ENCODE assay signal across 8 mouse cellular contexts in genomic region chr2:9464818-9465217, GRCm38 (mm10).
DNase-seq lines count a peak whose midpoint lies in the region; ATAC-seq lines count a peak whose summit lies in the region.

No protein-coding gene starts in this region.

- no peak overlapping the region for H3K27ac ChIP-seq in hindbrain, embryonic 16.5 days (ENCODE audit: low read depth, low read length)

- no peaks in the 10 kb centered on the region for H3K36me3 ChIP-seq in hindbrain, embryonic 16.5 days (ENCODE audit: control insufficient read depth, insufficient read depth, low read length)

- peak; percentile 4 for DNase-seq in embryo, embryonic 10 days (ENCODE audit: low spot score)
- no peak for DNase-seq in embryo, embryonic 9.5 days (ENCODE audit: extremely low spot score)
- DNase-seq in left cerebral cortex, adult 18-20 months (ENCODE audit: low spot score in 2 of 2), result peak; percentile 12 to 33
- DNase-seq in left cerebral cortex, postnatal 4 days, result no peak
- DNase-seq in right cerebral cortex, postnatal 14 days, result peak; percentile 3
- no peak for DNase-seq in heart, adult 9 months (ENCODE audit: low spot score in 2 of 2)

- peak; percentile 75 for ATAC-seq in hindbrain, embryonic 16.5 days
- ATAC-seq in cerebellum, adult (ENCODE audit: insufficient number of reproducible peaks, low FRiP score, low TSS enrichment), result no peak

- no peak overlapping the region for H3K4me3 ChIP-seq in hindbrain, embryonic 16.5 days (ENCODE audit: low read length)

- intact Hi-C loops in left cerebral cortex, postnatal 4 days (cut with DNase I), result no loop called here

- 52% methylated on average over 5 of the region's 5 CpGs for WGBS in hindbrain, embryonic 16.5 days

- no peaks in the 10 kb centered on the region for H3K9me3 ChIP-seq in hindbrain, embryonic 16.5 days (ENCODE audit: control insufficient read depth, low read length)

- no peaks in the 10 kb centered on the region for H3K4me1 ChIP-seq in hindbrain, embryonic 16.5 days (ENCODE audit: control insufficient read depth, insufficient read depth, low read depth, low read length)

- no peak overlapping the region for H3K4me2 ChIP-seq in hindbrain, embryonic 16.5 days (ENCODE audit: low read length)

- no peak overlapping the region for H3K9ac ChIP-seq in hindbrain, embryonic 16.5 days (ENCODE audit: low read depth, low read length)

- H3K27me3 ChIP-seq in hindbrain, embryonic 16.5 days (replicated peaks; ENCODE audit: control insufficient read depth, insufficient read depth, low read length), result no peaks in the 10 kb centered on the region

Comparison
In these comparisons a context has a peak if more than half of its experiments do, and no peak if none do; other contexts are left out.
1. DNase-seq: peak in embryo, embryonic 10 days (single experiment), left cerebral cortex, adult 18-20 months (2 of 2) and right cerebral cortex, postnatal 14 days (single experiment); none in embryo, embryonic 9.5 days (single experiment), left cerebral cortex, postnatal 4 days (single experiment) and heart, adult 9 months (0 of 2).